Mouse (Mus musculus) spleen, adult 2 months (tissue): Measurements from ENCODE around the gene Ephb4.

Experiments
- CTCF ChIP-seq: fragments of 200-500 bp; IDR thresholded peaks from 2 replicates; pipeline ENCODE4 v1.5.1; 2011; ENCODE audit warnings: mild to moderate bottlenecking, inconsistent platforms; ENCODE audit not compliant: insufficient read depth, insufficient read length, insufficient replicate concordance; ENCODE audit errors: extremely low read depth
- POLR2A ChIP-seq: fragments of 200-500 bp; IDR thresholded peaks from 2 replicates; pipeline ENCODE4 v1.6.1; 2011; ENCODE audit warnings: low read depth, low read length, inconsistent platforms

- no peak for TF ChIP-seq POLR2A
- TF ChIP-seq CTCF: no peak
Observed at GRCm38 (mm10) chr5:137343869-137344268, 6.0 kb upstream of the Ephb4 start.
